Mouse (Mus musculus) liver, adult 2 months (tissue): Measurements from ENCODE around the gene Olfr224. TPM values are rescaled to one million over a fixed set of nuclear protein-coding genes. Genes with fewer than 3 reads are reported as not detected.

Source experiments
- DNase-seq: peaks from one replicate; pipeline ENCODE4 v3.0.0-alpha.2; 2011; ENCODE audit warnings: low read depth, low spot score; ENCODE audit errors: extremely low read depth
- H3K27ac ChIP-seq: fragments of 200-500 bp; replicated peaks from 2 replicates; pipeline ENCODE4 v1.5.1; 2012; ENCODE audit warnings: low read depth, mild to moderate bottlenecking, control low read depth, inconsistent platforms, low read length; ENCODE audit not compliant: insufficient read depth
- H3K27me3 ChIP-seq: fragments of 200-500 bp; 2 replicates; pipeline ENCODE4 v1.6.1; 2012; ENCODE audit warnings: mild to moderate bottlenecking, moderate library complexity, low read length, inconsistent platforms; ENCODE audit not compliant: control insufficient read depth, insufficient read depth
- H3K36me3 ChIP-seq: fragments of 200-500 bp; 2 replicates; pipeline ENCODE4 v1.6.1; 2012; ENCODE audit warnings: low read length, inconsistent platforms; ENCODE audit not compliant: control insufficient read depth, insufficient read depth
- H3K4me1 ChIP-seq: fragments of 200-500 bp; 2 replicates; pipeline ENCODE4 v1.6.1; 2011; ENCODE audit warnings: low read length; ENCODE audit not compliant: control insufficient read depth, insufficient read depth
- H3K4me3 ChIP-seq: fragments of 200-500 bp; 2 replicates; pipeline ENCODE4 v1.5.1; 2011; ENCODE audit warnings: low read depth, mild to moderate bottlenecking, control low read depth, low read length, moderate library complexity; ENCODE audit not compliant: insufficient read depth
- H3K79me2 ChIP-seq: fragments of 200-500 bp; 2 replicates; pipeline ENCODE4 v1.6.1; 2012; ENCODE audit warnings: inconsistent platforms, mild to moderate bottlenecking, low read length, moderate library complexity; ENCODE audit not compliant: control insufficient read depth, insufficient read depth
- H3K9ac ChIP-seq: fragments of 200-500 bp; 2 replicates; pipeline ENCODE4 v1.6.1; 2012; ENCODE audit warnings: low read depth, mild to moderate bottlenecking, control low read depth, inconsistent platforms, low read length
- CTCF ChIP-seq: fragments of 200-500 bp; IDR thresholded peaks from 2 replicates; pipeline ENCODE4 v1.5.1; 2011; ENCODE audit warnings: low read depth, low read length, control low read depth
- POLR2A ChIP-seq: fragments of 200-500 bp; IDR thresholded peaks from 2 replicates; pipeline ENCODE4 v1.6.1; 2011; ENCODE audit warnings: low read length, control low read depth; ENCODE audit not compliant: insufficient read depth; ENCODE audit errors: extremely low read depth
- WGBS: fragments of 180-500 bp; shearing (Covaris S2); methylation state at CpG from one replicate; pipeline ENCODE4 v1.1.7; 2018; 5-methylcytosine and 5-hydroxymethylcytosine counted together
- polyA plus RNA-seq: library from polyadenylated mRNA; depleted of rRNA; stranded (reverse); fragments of >200 nt; gene quantifications from 2 replicates; pipeline ENCODE4 v1.2.3, GENCODE M21; 2012; rRNA removed
- total RNA-seq: library from RNA; depleted of rRNA; stranded (reverse); fragments of >200 nt; gene quantifications from 2 replicates; pipeline ENCODE4 v1.2.3, GENCODE M21; 2014; rRNA removed

Gene Olfr224
- total RNA-seq = not detected in 2 replicates
- polyA plus RNA-seq = not detected in 2 replicates

DNA sequence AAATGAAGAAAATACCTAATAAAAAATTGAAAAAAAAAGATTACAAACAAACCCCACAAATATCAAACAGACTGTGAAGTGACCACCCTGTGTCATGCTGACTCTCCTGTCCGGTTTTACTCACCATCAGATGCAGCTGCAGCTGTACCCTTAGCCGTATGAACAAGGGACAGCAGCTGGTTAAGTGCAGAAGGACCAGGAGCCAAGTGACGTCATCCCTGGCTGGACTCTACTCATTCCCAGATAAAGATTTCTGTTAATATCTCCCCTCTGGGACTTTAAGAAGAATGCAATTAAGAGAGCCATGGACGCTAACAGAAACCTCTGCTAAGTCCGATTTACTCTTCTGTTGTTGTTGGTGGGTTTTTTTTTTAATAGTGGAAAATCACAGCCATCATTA lies at the start of gene Olfr224:
Gene Olfr224 (minus strand): TSS at position 149 of the 400 bp plus-strand sequence.
- Histone ChIP-seq H3K27me3 (no peaks in the 10 kb centered on the region), H3K36me3 (no peaks in the 10 kb centered on the region), H3K79me2 (no peaks in the 10 kb centered on the region), H3K4me1 (no peaks in the 10 kb centered on the region), H3K9ac (no peak within 1 kb of the TSS), H3K27ac (no peak within 1 kb of the TSS), H3K4me3 (no peak within 1 kb of the TSS)
- DNase-seq = no peak
- TF ChIP-seq POLR2A (no peak), CTCF (no peak)
- WGBS = 74% methylated on average over 5 of the region's 5 CpGs

DNA sequence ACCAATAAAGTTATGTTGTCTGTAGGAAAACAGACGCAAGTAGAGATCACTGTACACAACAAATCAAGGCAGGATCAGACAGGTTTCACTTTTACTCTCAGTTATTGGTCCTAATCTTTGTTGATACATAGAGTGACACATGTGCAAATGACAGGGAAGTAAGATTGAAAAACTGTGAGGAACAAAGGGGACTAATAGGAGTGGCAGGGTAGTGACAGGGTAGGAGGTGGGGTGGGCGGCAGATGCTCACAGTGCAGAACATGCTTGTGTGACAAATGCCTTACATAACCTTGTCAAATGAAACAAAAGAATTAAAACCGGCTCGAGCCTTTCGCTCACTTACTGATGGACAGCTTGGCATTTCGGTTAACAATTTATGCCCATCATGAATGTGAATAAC lies 48.4 kb upstream of the Olfr224 start:
- Histone ChIP-seq H3K9ac (no peak overlapping the region), H3K36me3 (no peaks in the 10 kb centered on the region), H3K79me2 (no peaks in the 10 kb centered on the region), H3K27ac (no peak overlapping the region), H3K4me3 (no peak overlapping the region), H3K4me1 (peaks cover 9% of the 10 kb centered on the region; the same call in 1 of the 2 replicates), H3K27me3 (no peaks in the 10 kb centered on the region)
- DNase-seq = no peak
- TF ChIP-seq CTCF (no peak), POLR2A (no peak)
- WGBS = 80% methylated on average over 6 of the region's 6 CpGs

DNA sequence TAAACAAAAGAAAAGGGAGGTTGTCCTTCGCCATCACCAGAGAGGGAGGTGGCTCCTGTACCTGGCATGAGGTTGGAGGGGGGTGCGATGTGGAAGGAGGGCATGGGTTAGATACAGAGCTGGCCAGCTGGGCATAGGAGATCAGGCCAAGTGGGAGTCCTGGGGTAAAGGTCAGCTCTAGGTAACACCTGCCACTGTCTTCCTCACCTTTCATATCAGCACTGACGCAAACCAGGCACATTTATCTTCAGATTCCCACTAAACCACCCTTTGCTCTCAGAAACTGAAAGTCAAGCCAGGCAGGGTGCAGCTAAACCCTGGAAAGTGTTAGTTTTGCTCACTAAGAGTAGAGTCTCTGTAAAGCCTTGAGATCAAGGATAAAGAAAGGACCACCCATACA lies 48.0 kb upstream of the Olfr224 start:
- no peaks in the 10 kb centered on the region for H3K27me3 ChIP-seq
- no peaks in the 10 kb centered on the region for H3K36me3 ChIP-seq
- no peak overlapping the region for H3K4me3 ChIP-seq
- H3K27ac ChIP-seq = no peak overlapping the region
- H3K79me2 ChIP-seq = no peaks in the 10 kb centered on the region
- no peak for TF ChIP-seq CTCF
- peaks cover 9% of the 10 kb centered on the region; the same call in 1 of the 2 replicates for H3K4me1 ChIP-seq
- peak; percentile 57 for DNase-seq
- no peak overlapping the region for H3K9ac ChIP-seq
- WGBS = 18% methylated on average over 3 of the region's 3 CpGs

DNA sequence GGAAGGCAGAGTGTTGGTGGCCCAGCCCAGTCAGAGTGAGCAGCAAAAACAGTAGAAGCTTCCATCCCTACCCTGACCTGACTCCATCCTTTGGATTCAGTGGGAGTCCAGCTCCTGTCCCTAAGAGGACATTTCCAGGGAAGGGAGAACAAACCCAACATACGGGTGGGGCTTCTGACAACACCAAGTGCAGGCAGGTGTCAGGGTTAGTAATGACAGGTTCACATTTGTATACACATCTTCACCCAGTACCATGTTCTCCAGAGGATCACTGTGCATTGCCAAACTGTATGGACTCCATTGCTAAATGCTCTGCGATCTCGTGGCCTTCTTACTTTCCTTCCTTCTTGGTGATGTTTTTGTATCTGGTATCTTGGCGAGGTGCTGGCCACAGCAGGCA lies 45.6 kb upstream of the Olfr224 start, which contains the start of gene 2210407C18Rik:
Gene 2210407C18Rik (minus strand): TSS at position 101 of the 400 bp plus-strand sequence.
- no peak within 1 kb of the TSS for H3K9ac ChIP-seq
- H3K4me1 ChIP-seq = peaks cover 9% of the 10 kb centered on the region; the same call in 1 of the 2 replicates
- H3K27ac ChIP-seq = no peak within 1 kb of the TSS
- H3K36me3 ChIP-seq = no peaks in the 10 kb centered on the region
- H3K27me3 ChIP-seq = no peaks in the 10 kb centered on the region
- 92% methylated on average over 4 of the region's 4 CpGs for WGBS
- no peak for DNase-seq
- no peak for TF ChIP-seq CTCF
- TF ChIP-seq POLR2A = no peak
- no peak within 1 kb of the TSS for H3K4me3 ChIP-seq
- no peaks in the 10 kb centered on the region for H3K79me2 ChIP-seq

DNA sequence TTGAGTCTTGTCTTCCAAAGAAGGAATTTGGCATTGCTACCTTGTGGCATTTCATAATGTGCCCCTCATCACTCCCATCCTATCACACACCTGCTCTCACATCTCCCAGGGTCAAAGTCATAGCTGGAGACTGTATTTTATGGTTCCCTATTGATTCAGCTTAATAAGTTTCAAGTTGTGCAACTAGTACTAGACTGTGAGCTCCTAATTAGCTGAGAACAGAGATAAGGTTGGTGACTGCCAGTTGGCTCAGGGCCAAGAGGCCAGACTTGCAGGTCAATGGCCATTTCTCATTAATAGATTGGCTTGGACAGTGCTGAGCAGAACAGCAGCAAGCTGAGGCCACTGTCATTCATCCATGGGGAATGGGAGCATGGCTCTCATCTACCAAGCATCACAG lies 44.2 kb upstream of the Olfr224 start:
- H3K4me3 ChIP-seq = no peak overlapping the region
- peak; percentile 73 for DNase-seq
- H3K36me3 ChIP-seq = no peaks in the 10 kb centered on the region
- no peaks in the 10 kb centered on the region for H3K79me2 ChIP-seq
- no peak for TF ChIP-seq CTCF
- H3K9ac ChIP-seq = no peak overlapping the region
- no peak overlapping the region for H3K27ac ChIP-seq
- no peaks in the 10 kb centered on the region for H3K27me3 ChIP-seq
- H3K4me1 ChIP-seq = peaks cover 9% of the 10 kb centered on the region; the same call in 1 of the 2 replicates

DNA sequence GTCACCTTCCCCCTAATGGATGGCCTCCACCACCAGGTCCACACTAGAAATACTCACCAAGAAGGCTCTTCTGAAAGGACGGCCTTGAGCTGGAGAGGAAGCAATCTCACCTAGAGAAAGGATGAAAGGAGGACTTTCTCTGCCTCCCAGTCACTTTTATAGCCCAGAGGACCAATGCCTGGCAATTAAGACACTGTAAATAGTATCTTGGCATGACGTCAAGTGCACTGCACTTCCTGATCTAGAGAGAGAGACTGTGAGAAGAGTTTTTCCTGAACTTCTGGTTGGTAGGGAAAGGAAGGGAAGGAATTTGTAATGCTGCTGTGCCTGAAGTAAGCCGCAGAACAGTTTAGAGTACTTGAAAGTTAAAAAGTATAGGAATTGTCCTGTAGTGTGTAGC lies 43.0 kb upstream of the Olfr224 start:
- Histone ChIP-seq H3K27me3 (no peaks in the 10 kb centered on the region), H3K36me3 (no peaks in the 10 kb centered on the region), H3K4me1 (peaks cover 8% of the 10 kb centered on the region; the same call in 1 of the 2 replicates), H3K79me2 (no peaks in the 10 kb centered on the region), H3K9ac (no peak overlapping the region), H3K4me3 (no peak overlapping the region), H3K27ac (no peak overlapping the region)
- TF ChIP-seq POLR2A (no peak), CTCF (no peak)
- DNase-seq = peak; percentile 22
- WGBS = 68% methylated on average over 3 of the region's 3 CpGs
